19 mouse cellular contexts compared by ENCODE assay signal in genomic region chr16:94798241-94798640, GRCm38 (mm10).
"Had no signal": no experiment of that assay in that cellular context is flagged by ENCODE, and none has a peak within 500 bp of the region (broad histone marks: within the 10 kb centered on the region; RNA-seq: fewer than 3 reads in every experiment).

No protein-coding gene starts in this region.

- H3K27ac ChIP-seq: liver, embryonic 14.5 days; lung, embryonic 15.5 days; macrophage; midbrain, embryonic 10.5 days; midbrain, embryonic 12.5 days; neural tube, embryonic 12.5 days; stomach, embryonic 15.5 days; stomach, postnatal 0 days had no signal

- H3K27me3 ChIP-seq: lung, embryonic 15.5 days; midbrain, embryonic 12.5 days; neural tube, embryonic 12.5 days; stomach, embryonic 15.5 days had no signal

- ATAC-seq: lung, postnatal 0 days; midbrain, embryonic 16.5 days had no signal

- H3K9ac ChIP-seq: liver, embryonic 14.5 days; lung, embryonic 15.5 days; midbrain, embryonic 12.5 days; neural tube, embryonic 12.5 days; stomach, embryonic 15.5 days had no signal

- H3K4me3 ChIP-seq: lung, embryonic 15.5 days; midbrain, embryonic 10.5 days; midbrain, embryonic 12.5 days; myocyte; neural tube, embryonic 12.5 days; stomach, embryonic 15.5 days had no signal

- H3K9me3 ChIP-seq: lung, embryonic 15.5 days; midbrain, embryonic 10.5 days; midbrain, embryonic 12.5 days; stomach, embryonic 15.5 days had no signal

- H3K36me3 ChIP-seq: lung, embryonic 15.5 days; midbrain, embryonic 10.5 days; midbrain, embryonic 12.5 days; neural tube, embryonic 12.5 days; stomach, embryonic 15.5 days had no signal

- DNase-seq: lung, adult 18-20 months; lung, postnatal 14 days; lung, postnatal 36 days; midbrain, embryonic 14.5 days; right cerebral cortex, postnatal 14 days; thymus, adult 2 months; thymus, postnatal 25 days; thymus, postnatal 4 days had no signal

- H3K4me1 ChIP-seq: lung, embryonic 15.5 days; midbrain, embryonic 12.5 days; neural tube, embryonic 12.5 days; stomach, embryonic 15.5 days had no signal

- H3K4me2 ChIP-seq: lung, embryonic 15.5 days; midbrain, embryonic 12.5 days; neural tube, embryonic 12.5 days; stomach, embryonic 15.5 days had no signal
